Mouse (Mus musculus) heart, adult 2 months (tissue): Measurements from ENCODE around the gene Fbxw10.

ENCODE experiments used
- CTCF ChIP-seq: fragments of 200-600 bp; IDR thresholded peaks from 2 replicates; pipeline ENCODE4 v1.8.1; 2022; ENCODE audit warnings: antibody characterized with exemption, mild to moderate bottlenecking, moderate library complexity
- EP300 ChIP-seq: fragments of 200-500 bp; IDR thresholded peaks from 2 replicates; pipeline ENCODE4 v1.6.1; 2011; ENCODE audit warnings: low read depth, low read length, control low read depth; ENCODE audit not compliant: insufficient read depth
- POLR2A ChIP-seq: fragments of 200-500 bp; IDR thresholded peaks from 2 replicates; pipeline ENCODE4 v1.6.1; 2011; ENCODE audit warnings: mild to moderate bottlenecking, low read depth, low read length, control low read depth; ENCODE audit not compliant: insufficient read depth

DNA sequence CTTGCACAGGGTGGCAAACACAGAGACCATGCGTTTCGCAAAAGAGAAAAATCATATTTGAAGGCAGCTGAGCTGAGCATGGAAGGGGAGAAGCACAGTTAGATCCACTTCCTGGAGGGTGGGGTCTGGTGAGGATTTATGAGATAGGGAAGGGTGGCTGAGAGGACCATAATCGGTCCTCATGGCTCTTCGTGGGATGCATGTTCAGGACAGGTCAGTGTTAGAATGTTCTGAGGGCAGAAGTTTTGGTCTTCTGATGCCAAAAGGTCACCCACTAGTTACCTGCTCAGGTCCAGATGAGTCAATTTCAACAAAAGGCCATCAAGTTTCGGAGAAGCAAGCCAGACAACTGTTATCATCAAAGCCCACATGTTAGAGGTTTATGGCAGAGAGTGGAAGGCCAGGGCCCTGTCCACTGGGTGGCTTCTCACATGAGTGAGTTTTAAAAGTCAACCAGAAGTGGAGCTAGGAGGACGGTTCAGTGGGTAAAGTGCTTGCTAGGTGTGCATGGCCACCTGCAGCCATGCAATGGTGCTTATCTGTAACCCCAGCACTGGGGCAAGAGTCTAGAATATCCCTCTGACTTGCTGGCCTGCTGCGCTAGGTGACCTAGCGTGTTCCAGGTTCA is 27.7 kb upstream of the Fbxw10 start:
- TF ChIP-seq CTCF (no peak), POLR2A (no peak), EP300 (no peak)
